Mouse (Mus musculus) spleen, adult 2 months (tissue): ENCODE data around the gene Pde4dip. TPM values are rescaled to one million over a fixed set of nuclear protein-coding genes. Genes with fewer than 3 reads are reported as not detected.

Source experiments
- DNase-seq, 2 experiments: peaks; one replicate each; pipeline versions ENCODE4 v3.0.0 to v3.0.0-alpha.2; 2012 to 2021; ENCODE audit warnings: low spot score in 2 of 2, low read depth in 1 of 2
- H3K27ac ChIP-seq: fragments of 200-500 bp; 2 replicates; pipeline ENCODE4 v1.5.1; 2012; ENCODE audit warnings: low read length, inconsistent platforms; ENCODE audit not compliant: insufficient read depth
- H3K27me3 ChIP-seq: fragments of 200-500 bp; 2 replicates; pipeline ENCODE4 v1.6.1; 2012; ENCODE audit warnings: mild to moderate bottlenecking, moderate library complexity, low read length, inconsistent platforms; ENCODE audit not compliant: control insufficient read depth, insufficient read depth
- H3K36me3 ChIP-seq: fragments of 200-500 bp; 2 replicates; pipeline ENCODE4 v1.6.1; 2012; ENCODE audit warnings: mild to moderate bottlenecking, low read length, inconsistent platforms; ENCODE audit not compliant: control insufficient read depth, insufficient read depth
- H3K4me1 ChIP-seq: fragments of 200-500 bp; 2 replicates; pipeline ENCODE4 v1.6.1; 2011; ENCODE audit warnings: inconsistent platforms; ENCODE audit not compliant: control insufficient read depth, insufficient read depth, insufficient read length
- H3K4me3 ChIP-seq: fragments of 200-500 bp; 2 replicates; pipeline ENCODE4 v1.5.1; 2011; ENCODE audit warnings: mild to moderate bottlenecking, inconsistent platforms; ENCODE audit not compliant: insufficient read depth, insufficient read length; ENCODE audit errors: extremely low read depth
- CTCF ChIP-seq: fragments of 200-500 bp; IDR thresholded peaks from 2 replicates; pipeline ENCODE4 v1.5.1; 2011; ENCODE audit warnings: mild to moderate bottlenecking, inconsistent platforms; ENCODE audit not compliant: insufficient read depth, insufficient read length, insufficient replicate concordance; ENCODE audit errors: extremely low read depth
- POLR2A ChIP-seq: fragments of 200-500 bp; IDR thresholded peaks from 2 replicates; pipeline ENCODE4 v1.6.1; 2011; ENCODE audit warnings: low read depth, low read length, inconsistent platforms
- WGBS: fragments of 180-500 bp; shearing (Covaris S2); methylation state at CpG from one replicate; pipeline ENCODE4 v1.1.7; 2018; 5-methylcytosine and 5-hydroxymethylcytosine counted together
- polyA plus RNA-seq: library from polyadenylated mRNA; depleted of rRNA; stranded (reverse); fragments of >200 nt; gene quantifications from 2 replicates; pipeline ENCODE4 v1.2.3, GENCODE M21; 2012; rRNA removed

Pde4dip gene
- 9.9 and 12.0 TPM in 2 replicates for polyA plus RNA-seq

GRCm38 (mm10) chr3:97888168-97888901 is at the start of gene Pde4dip:
Gene Pde4dip (minus strand): TSS chr3:97888707.
- Histone ChIP-seq H3K4me3 (peak within 1 kb of the TSS; percentile 14; the same call in 1 of the 2 replicates), H3K4me1 (peaks cover 2% of the 10 kb centered on the region; the same call in 1 of the 2 replicates), H3K27ac (no peak within 1 kb of the TSS), H3K36me3 (no peaks in the 10 kb centered on the region), H3K27me3 (peaks cover 10% of the 10 kb centered on the region)
- TF ChIP-seq CTCF: no peak
- TF ChIP-seq POLR2A: no peak
- no peak for DNase-seq
- 4% methylated on average over 44 of the region's 44 CpGs for WGBS

GRCm38 (mm10) chr3:97937945-97938266 is 49.4 kb upstream of the Pde4dip start:
- Histone ChIP-seq H3K27ac (no peak overlapping the region), H3K4me3 (no peak overlapping the region)
- whole genome bisulfite sequencing: 70% methylated on average over 6 of the region's 6 CpGs

GRCm38 (mm10) chr3:97937068-97937944 is 48.8 kb upstream of the Pde4dip start:
- WGBS: 40% methylated on average over 17 of the region's 17 CpGs
- no peak for TF ChIP-seq POLR2A
- no peak for TF ChIP-seq CTCF
- no peaks in the 10 kb centered on the region for H3K36me3 ChIP-seq
- no peak overlapping the region for H3K27ac ChIP-seq
- DNase-seq: no peak
- H3K27me3 ChIP-seq: no peaks in the 10 kb centered on the region
- H3K4me3 ChIP-seq: no peak overlapping the region
- H3K4me1 ChIP-seq: peaks cover 10% of the 10 kb centered on the region

More at GRCm38 (mm10) chr3:97937945-97938266, 49.4 kb upstream of the Pde4dip start:
- Histone ChIP-seq H3K4me1 (peaks cover 10% of the 10 kb centered on the region), H3K36me3 (no peaks in the 10 kb centered on the region), H3K27me3 (no peaks in the 10 kb centered on the region)
- no peak for DNase-seq
- TF ChIP-seq POLR2A (no peak), CTCF (no peak)

GRCm38 (mm10) chr3:97934331-97935300 is 46.1 kb upstream of the Pde4dip start:
- Histone ChIP-seq H3K4me3 (no peak overlapping the region), H3K27me3 (no peaks in the 10 kb centered on the region), H3K36me3 (no peaks in the 10 kb centered on the region), H3K4me1 (peaks cover 10% of the 10 kb centered on the region; the same call in 1 of the 2 replicates), H3K27ac (no peak overlapping the region)
- TF ChIP-seq CTCF (no peak), POLR2A (no peak)
- no peak for DNase-seq
- 84% methylated on average over 6 of the region's 6 CpGs for WGBS

GRCm38 (mm10) chr3:97933811-97934210 is 45.3 kb upstream of the Pde4dip start:
- no peak for DNase-seq
- H3K27ac ChIP-seq: no peak overlapping the region
- no peaks in the 10 kb centered on the region for H3K36me3 ChIP-seq
- H3K4me3 ChIP-seq: no peak overlapping the region
- H3K4me1 ChIP-seq: peaks cover 12% of the 10 kb centered on the region; the same call in 1 of the 2 replicates
- WGBS: 52% methylated on average over 5 of the region's 5 CpGs
- TF ChIP-seq CTCF (no peak), POLR2A (no peak)
- H3K27me3 ChIP-seq: no peaks in the 10 kb centered on the region

GRCm38 (mm10) chr3:97933251-97933650 is 44.7 kb upstream of the Pde4dip start:
- Histone ChIP-seq H3K27me3 (no peaks in the 10 kb centered on the region), H3K27ac (peak overlapping the region; percentile 66), H3K36me3 (no peaks in the 10 kb centered on the region)

More at GRCm38 (mm10) chr3:97933251-97933650, 44.7 kb upstream of the Pde4dip start:
- H3K4me1 ChIP-seq: peaks cover 12% of the 10 kb centered on the region; the same call in 1 of the 2 replicates
- TF ChIP-seq CTCF (no peak), POLR2A (no peak)
- peak overlapping the region; percentile 11; the same call in 1 of the 2 replicates for H3K4me3 ChIP-seq
- DNase-seq: peak; percentile 42 to 69
- 6% methylated on average over 6 of the region's 6 CpGs for WGBS
